Mouse (Mus musculus) heart, adult 9 months (tissue): ENCODE measurements at regions not wholly inside any gene's neighbourhood (a gene's known extent, or its start where the extent isn't known, plus 50 kb on each side); places are given as distances from the start of the nearest gene placed in this dataset.

Experiments
- DNase-seq, 2 experiments: peaks; one replicate each; pipeline ENCODE4 v3.0.0; 2022; ENCODE audit warnings: low spot score in 2 of 2

DNA sequence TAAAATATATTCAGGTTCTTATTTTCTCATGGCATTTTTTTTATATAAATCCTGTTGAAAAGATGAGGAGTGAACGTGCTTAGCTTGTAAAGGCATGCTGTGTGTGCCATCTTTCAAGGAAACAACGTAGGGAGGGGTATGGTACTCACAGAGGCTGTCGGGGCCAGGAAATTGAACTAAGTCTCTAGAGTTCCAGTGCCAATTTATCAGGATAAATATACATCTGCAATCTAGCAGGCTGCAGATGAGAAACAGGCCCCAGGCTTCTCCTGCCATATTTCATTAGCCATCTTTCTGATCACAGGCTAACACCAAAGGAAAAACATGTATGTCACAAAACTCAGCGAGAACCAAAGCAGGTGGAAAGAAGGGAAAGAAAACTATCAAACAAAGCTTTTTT is 954.8 kb upstream of the Flrt2 start:
- no peak for DNase-seq

DNA sequence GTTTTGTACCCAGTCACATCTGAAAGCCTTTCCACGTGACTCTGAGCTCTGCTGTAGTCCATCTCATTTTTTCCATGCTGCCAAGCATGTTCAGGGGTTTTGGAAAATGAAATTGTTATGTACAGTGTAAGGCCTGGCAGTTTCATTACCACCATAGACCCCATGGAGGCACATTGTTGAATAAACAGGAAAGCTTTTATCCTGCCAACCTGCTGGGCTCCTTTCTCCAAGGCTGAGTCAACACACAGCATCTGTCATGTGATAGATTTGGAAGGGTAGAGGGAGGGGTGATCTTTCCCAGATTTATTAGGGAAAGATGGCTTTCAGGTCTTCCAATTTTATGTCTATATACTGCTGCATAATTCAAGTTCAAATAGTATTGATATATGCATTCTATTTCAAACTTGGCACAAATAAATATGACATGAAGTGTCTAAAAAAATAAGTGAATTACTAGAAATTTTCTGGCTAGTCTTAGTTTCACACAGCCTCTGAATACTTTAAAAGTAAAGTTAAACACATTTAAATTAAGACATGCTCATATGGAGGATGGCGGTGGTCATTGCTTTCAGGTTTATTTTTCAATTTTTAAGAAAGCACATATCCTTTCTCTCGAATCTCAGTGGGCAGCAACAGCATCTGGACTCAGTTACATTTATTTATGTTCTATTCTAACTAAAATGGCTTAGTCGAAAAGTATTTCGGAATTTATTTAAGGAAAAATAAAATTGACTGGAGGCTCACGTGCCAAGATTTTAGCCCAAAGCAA is 942.1 kb upstream of the Flrt2 start:
- no peak for DNase-seq

DNA sequence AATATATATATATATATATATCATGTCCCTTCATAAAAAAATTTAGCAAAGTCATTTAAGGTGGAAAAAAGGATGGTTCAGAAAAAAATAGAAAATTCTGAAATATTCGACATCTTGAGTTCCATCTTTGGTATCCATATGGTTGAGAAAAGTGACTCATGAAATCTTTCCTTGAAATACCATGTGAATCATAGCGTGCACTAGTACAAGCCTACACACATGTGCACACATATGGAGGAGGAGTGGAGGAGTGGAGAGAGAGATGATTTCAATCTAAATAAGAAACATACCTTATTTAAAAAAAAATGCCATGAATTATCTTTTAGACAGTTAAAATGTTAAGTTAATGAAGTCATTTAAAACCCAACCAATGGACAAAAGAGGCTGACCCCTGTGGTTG is 936.3 kb upstream of the Flrt2 start:
- DNase-seq = no peak

DNA sequence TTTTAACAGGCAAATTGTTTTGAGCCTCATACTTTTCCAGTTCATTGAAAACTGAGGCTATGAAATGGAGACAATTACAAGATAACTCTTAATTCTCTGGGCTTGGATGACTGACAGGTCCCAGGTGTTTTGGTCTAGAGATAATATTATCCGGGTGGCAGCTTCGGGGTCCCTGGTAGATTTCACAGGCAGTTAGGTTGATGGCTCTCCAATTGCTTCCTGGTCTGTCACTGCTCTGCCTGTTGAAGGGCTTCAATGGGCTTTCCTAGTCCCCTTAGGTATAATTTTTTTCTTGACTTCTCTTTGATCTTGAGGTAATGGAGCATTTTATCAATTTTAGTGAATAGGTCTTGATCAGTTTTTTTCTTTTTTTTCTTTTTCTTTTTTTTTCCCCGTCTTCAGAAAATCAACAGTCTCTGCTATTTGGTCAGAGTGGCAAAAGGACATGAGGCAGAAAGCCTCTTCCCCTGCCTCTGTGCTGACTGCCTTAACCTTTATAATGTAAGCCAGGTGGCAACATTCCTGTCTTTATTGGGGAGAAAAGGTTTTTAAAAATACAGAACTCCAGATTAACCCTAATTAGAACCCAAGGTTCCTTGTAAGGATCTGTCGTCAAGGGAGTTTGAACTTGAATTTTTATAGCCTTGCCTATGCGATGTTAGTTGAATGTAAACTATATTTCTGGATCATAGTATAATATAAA is 896.0 kb upstream of the Flrt2 start:
- DNase-seq = no peak

DNA sequence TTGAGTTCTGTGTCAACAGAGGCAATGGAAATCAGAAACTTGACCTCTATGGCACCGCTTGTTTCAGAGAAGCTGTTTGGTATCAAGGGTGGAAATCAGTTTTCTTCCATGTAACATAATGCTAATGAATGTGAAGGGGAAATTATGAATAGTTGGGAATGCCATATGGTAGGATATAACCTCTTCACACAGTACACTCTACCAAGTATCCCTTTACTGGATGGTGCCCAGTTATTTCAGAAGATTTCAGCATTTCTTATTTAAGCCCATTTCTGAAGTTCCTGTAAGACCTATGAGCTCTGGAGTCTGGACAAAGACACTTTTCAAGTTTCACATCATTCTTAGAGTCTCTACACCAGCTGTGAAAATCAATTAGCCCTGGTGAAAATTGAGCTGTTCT is 887.3 kb upstream of the Flrt2 start:
- no peak for DNase-seq

DNA sequence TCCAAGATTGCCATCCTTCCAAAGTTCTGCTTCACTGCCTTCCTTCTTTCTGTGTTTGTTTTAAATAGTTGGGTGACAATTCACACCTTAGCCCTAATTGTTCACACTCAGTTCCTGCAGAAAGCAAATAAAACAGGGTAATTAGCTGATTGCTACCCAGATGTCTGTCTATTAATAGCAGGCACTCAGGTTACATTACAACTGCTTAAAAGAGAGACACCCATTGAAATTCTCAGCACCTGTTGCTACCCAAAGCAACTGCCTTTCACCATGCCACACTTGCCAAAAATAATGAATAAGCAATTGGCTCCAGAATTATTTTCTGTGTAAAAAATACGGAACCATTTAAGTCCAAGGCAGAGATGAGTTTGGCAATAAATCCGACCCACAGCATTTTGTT is 860.6 kb upstream of the Flrt2 start:
- DNase-seq = no peak

DNA sequence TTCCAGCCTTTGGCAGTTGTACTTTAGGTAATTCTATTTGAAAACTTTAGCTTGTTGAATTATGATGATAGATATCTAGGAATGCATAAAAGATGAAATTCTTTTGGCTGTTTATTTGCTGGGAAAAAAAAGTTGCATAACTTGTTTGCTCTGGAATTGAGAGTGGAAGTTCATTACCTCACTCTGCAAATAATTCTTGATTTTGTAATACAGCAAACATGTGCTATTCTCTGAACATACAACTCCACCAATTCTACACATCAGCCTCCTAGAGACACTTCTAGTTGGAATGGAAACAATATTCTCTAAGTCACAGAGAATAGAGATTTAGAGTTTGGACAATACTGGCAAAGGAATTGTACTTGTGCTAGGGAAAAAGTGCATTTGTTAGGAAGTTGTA is 829.3 kb upstream of the Flrt2 start:
- DNase-seq = no peak

DNA sequence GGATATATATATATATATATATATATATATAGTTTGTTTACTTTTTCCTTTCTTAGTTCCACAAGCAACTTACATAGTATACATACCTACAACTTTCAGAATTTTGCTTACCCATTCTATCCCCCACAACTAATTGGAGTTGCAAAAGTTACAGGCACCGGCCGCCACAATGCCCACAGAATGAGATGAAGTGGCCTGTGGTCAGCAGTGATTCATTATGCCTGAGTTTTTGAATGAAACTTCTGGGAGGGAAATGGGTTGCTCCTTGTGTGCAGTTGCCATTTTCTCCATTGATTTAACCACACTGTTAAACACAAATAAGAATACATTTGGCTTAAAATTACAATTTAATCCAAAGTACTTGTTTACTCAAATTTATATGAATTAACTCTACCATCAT is 781.2 kb upstream of the Flrt2 start:
- no peak for DNase-seq

DNA sequence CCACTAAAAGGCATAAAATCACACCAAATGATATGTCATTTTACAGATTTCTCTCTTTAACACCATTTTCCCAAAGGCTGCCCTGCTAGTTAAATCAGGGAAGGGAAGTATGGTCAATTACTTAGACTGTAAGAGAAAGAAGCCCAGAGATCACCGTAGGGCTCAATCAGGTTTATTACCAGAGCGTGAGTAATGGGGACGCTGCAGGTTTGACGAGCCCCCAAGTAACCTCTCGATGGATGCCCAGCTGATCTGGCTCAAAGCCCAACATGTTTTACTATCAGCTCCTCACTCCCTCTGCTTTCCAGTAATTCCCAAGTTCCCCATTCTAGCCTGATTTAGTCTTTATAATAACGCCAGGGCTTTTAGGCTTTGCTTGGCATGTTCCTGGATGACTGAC is 749.0 kb upstream of the Flrt2 start:
- DNase-seq = no peak
